Mouse (Mus musculus) liver, embryonic 15.5 days (tissue): ENCODE data around the gene Itpr2. TPM values are rescaled to one million over a fixed set of nuclear protein-coding genes. Genes with fewer than 3 reads are reported as not detected.

Experiments used
- ATAC-seq: fragments of 200-750 bp; cut with Nextera tagmentation; 2 replicates; pipeline ENCODE4 v1.8.0; 2017; ENCODE audit warnings: moderate number of reproducible peaks, mild to moderate bottlenecking, moderate library complexity; ENCODE audit not compliant: insufficient read depth
- H3K27ac ChIP-seq: fragments of 300-500 bp; sonication (generic); replicated peaks from 2 replicates; pipeline ENCODE4 v1.5.1; 2015; ENCODE audit warnings: mild to moderate bottlenecking, inconsistent platforms
- H3K27me3 ChIP-seq: fragments of 300-500 bp; sonication (generic); 2 replicates; pipeline ENCODE4 v1.6.1; 2015; ENCODE audit warnings: mild to moderate bottlenecking, inconsistent platforms
- H3K36me3 ChIP-seq: fragments of 300-500 bp; sonication (generic); replicated peaks from 2 replicates; pipeline ENCODE4 v1.6.1; 2015; ENCODE audit warnings: moderate library complexity, mild to moderate bottlenecking, inconsistent platforms
- H3K4me1 ChIP-seq: fragments of 300-500 bp; sonication (generic); replicated peaks from 2 replicates; pipeline ENCODE4 v1.6.1; 2015; ENCODE audit warnings: inconsistent platforms
- H3K4me2 ChIP-seq: fragments of 300-500 bp; sonication (generic); 2 replicates; pipeline ENCODE4 v1.6.1; 2015; ENCODE audit warnings: moderate library complexity, mild to moderate bottlenecking, inconsistent platforms
- H3K4me3 ChIP-seq: fragments of 300-500 bp; sonication (generic); replicated peaks from 2 replicates; pipeline ENCODE4 v1.5.1; 2015; ENCODE audit warnings: mild to moderate bottlenecking, inconsistent platforms
- H3K9ac ChIP-seq: fragments of 300-500 bp; sonication (generic); 2 replicates; pipeline ENCODE4 v1.6.1; 2015; ENCODE audit warnings: moderate library complexity, mild to moderate bottlenecking, inconsistent platforms
- H3K9me3 ChIP-seq: fragments of 300-500 bp; sonication (generic); replicated peaks from 2 replicates; pipeline ENCODE4 v1.6.1; 2016; ENCODE audit warnings: inconsistent platforms
- WGBS: fragments of 180-500 bp; shearing (Covaris S2); methylation state at CpG from one replicate; pipeline ENCODE4 v1.1.7; 2015; ENCODE audit warnings: mixed read lengths; ENCODE audit not compliant: insufficient replicate concordance; 5-methylcytosine and 5-hydroxymethylcytosine counted together
- polyA plus RNA-seq: library from polyadenylated mRNA; unstranded; fragments of >200 nt; fragmentation: Nextera tagmentation; extraction: Ambion mirVana; gene quantifications from 2 replicates; pipeline ENCODE4 v1.2.1, GENCODE M21; 2015

The Itpr2 gene
- polyA plus RNA-seq, 1 experiment from 2014 or later: 4.2 TPM

GRCm38 (mm10) chr6:146077124-146077889 is 424.7 kb downstream of the Itpr2 start:
- Histone ChIP-seq H3K4me2 (no peak overlapping the region), H3K27me3 (no peaks in the 10 kb centered on the region), H3K4me1 (no peaks in the 10 kb centered on the region), H3K27ac (no peak overlapping the region), H3K9ac (no peak overlapping the region), H3K4me3 (no peak overlapping the region), H3K36me3 (no peaks in the 10 kb centered on the region), H3K9me3 (no peaks in the 10 kb centered on the region)
- ATAC-seq: 0 out of 2 replicates have a peak, but pooled peaks have one; percentile 22
- 17% methylated on average over 11 of the region's 11 CpGs for WGBS

DNA sequence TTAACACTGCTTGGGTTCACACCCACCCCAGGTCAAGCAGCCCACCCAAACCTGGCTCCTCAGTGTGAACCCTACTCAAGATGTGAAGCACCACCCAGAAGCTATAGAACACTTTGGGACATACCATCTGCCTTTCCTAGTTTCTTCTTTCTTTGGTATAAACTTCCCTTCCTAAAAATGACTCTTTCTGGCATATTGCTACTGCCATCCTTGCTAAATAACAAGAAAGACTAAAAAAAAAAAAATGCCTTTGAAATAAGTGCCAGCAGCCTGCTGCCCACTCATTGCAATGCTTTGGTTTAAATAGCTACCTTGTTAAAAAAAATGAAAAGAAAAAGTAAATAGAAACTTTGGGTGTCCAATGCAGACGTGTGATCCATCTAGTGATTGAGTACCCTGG is 429.2 kb downstream of the Itpr2 start:
- H3K27ac ChIP-seq: no peak overlapping the region
- no peak overlapping the region for H3K9ac ChIP-seq
- no peaks in the 10 kb centered on the region for H3K9me3 ChIP-seq
- WGBS: 46% methylated on average over 1 of the region's 1 CpGs
- H3K4me2 ChIP-seq: no peak overlapping the region
- H3K36me3 ChIP-seq: no peaks in the 10 kb centered on the region
- H3K27me3 ChIP-seq: no peaks in the 10 kb centered on the region
- no peak overlapping the region for H3K4me3 ChIP-seq
- no peaks in the 10 kb centered on the region for H3K4me1 ChIP-seq
- ATAC-seq: no peak

DNA sequence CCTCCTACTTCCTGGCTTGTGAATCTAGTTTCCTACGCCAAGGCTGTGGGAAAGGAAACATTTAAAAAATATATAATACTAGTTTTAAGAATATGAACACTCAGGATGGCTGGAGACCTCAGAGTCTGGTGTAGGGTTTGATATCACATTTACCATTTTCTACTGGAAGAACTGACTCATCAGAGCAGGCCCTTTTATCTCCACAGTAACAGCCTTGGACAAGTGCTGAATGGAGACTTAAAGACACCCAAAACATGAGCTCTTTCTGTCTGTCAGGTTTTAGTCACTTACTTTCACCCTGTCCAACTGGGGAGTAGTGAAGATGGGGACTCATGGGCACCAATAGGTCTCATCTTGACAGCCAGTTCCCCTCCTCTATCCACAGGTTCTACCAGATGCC is 430.1 kb downstream of the Itpr2 start:
- Histone ChIP-seq H3K36me3 (no peaks in the 10 kb centered on the region), H3K9ac (no peak overlapping the region), H3K9me3 (no peaks in the 10 kb centered on the region), H3K27me3 (no peaks in the 10 kb centered on the region), H3K4me3 (no peak overlapping the region), H3K4me1 (no peaks in the 10 kb centered on the region), H3K27ac (no peak overlapping the region), H3K4me2 (no peak overlapping the region)
- WGBS: 43% methylated on average over 1 of the region's 1 CpGs
- ATAC-seq: no peak

Other genes with a start within 250 kb of the Itpr2 start
- gene Fgfr1op2, start 75.0 kb upstream of the Itpr2 start, polyA plus RNA-seq: 81.0 and 83.4 TPM in 2 replicates
- 29.4 and 30.3 TPM in 2 replicates for gene Ints13, start 75.6 kb upstream of the Itpr2 start, polyA plus RNA-seq
- gene Med21, start 140.3 kb upstream of the Itpr2 start, polyA plus RNA-seq: 57.6 and 59.1 TPM in 2 replicates
- 24.3 and 25.2 TPM in 2 replicates for gene Tm7sf3, start 140.6 kb upstream of the Itpr2 start, polyA plus RNA-seq
- 3.8 and 4.5 TPM in 2 replicates for gene Stk38l, start 222.8 kb upstream of the Itpr2 start, polyA plus RNA-seq